Mouse (Mus musculus) liver, embryonic 14.5 days (tissue): Measurements from ENCODE around the gene Gm17660. TPM values are rescaled to one million over a fixed set of nuclear protein-coding genes. Genes with fewer than 3 reads are reported as not detected.
A peak's percentile ranks its signal among the peaks of the same experiment; 100 is the strongest.

Experiments used
- ATAC-seq: fragments of 200-750 bp; cut with Nextera tagmentation; 2 replicates; pipeline ENCODE4 v1.8.0; 2017; ENCODE audit warnings: moderate number of reproducible peaks, mild to moderate bottlenecking, moderate library complexity; ENCODE audit not compliant: insufficient read depth
- DNase-seq, 3 experiments: peaks; one replicate each; pipeline ENCODE4 v3.0.0-alpha.2; 2012 to 2013; ENCODE audit warnings: low read depth in 3 of 3, low spot score in 3 of 3
- H3K27ac ChIP-seq: fragments of 300-500 bp; sonication (generic); 2 replicates; pipeline ENCODE4 v1.5.1; 2014; ENCODE audit warnings: moderate library complexity, mild to moderate bottlenecking, control low read depth, inconsistent platforms
- H3K27me3 ChIP-seq: fragments of 300-500 bp; sonication (generic); 2 replicates; pipeline ENCODE4 v1.6.1; 2014; ENCODE audit warnings: mild to moderate bottlenecking, low read length, moderate library complexity; ENCODE audit not compliant: control insufficient read depth, insufficient read depth
- H3K36me3 ChIP-seq: fragments of 300-500 bp; sonication (generic); replicated peaks from 2 replicates; pipeline ENCODE4 v1.6.1; 2014; ENCODE audit warnings: low read depth; ENCODE audit not compliant: control insufficient read depth, insufficient read depth
- H3K4me1 ChIP-seq, 2 experiments: fragments of 200-500 bp in 1 of 2; fragments of 300-500 bp in 1 of 2; sonication (generic) in 1 of 2; replicated peaks; 2 replicates each; pipeline ENCODE4 v1.6.1; 2012 to 2014; ENCODE audit warnings: antibody characterized with exemption in 1 of 2, inconsistent platforms in 1 of 2, low read length in 1 of 2; ENCODE audit not compliant: control insufficient read depth in 2 of 2, insufficient read depth in 2 of 2
- H3K4me2 ChIP-seq: fragments of 300-500 bp; sonication (generic); 2 replicates; pipeline ENCODE4 v1.6.1; 2014; ENCODE audit warnings: low read depth, mild to moderate bottlenecking, control low read depth, moderate library complexity
- H3K4me3 ChIP-seq, 2 experiments: fragments of 200-500 bp in 1 of 2; fragments of 300-500 bp in 1 of 2; sonication (generic) in 1 of 2; 2 replicates each; pipeline ENCODE4 v1.5.1; 2012 to 2014; ENCODE audit warnings: low read depth in 2 of 2, low read length in 2 of 2, mild to moderate bottlenecking in 2 of 2, control low read depth in 1 of 2, inconsistent platforms in 1 of 2, moderate library complexity in 1 of 2; ENCODE audit not compliant: insufficient read depth in 1 of 2
- H3K9ac ChIP-seq: fragments of 300-500 bp; sonication (generic); replicated peaks from 2 replicates; pipeline ENCODE4 v1.6.1; 2014; ENCODE audit warnings: mild to moderate bottlenecking, control low read depth, moderate library complexity
- H3K9me3 ChIP-seq: fragments of 300-500 bp; sonication (generic); 2 replicates; pipeline ENCODE4 v1.6.1; 2016; ENCODE audit warnings: low read length, mixed read lengths; ENCODE audit not compliant: control insufficient read depth
- CTCF ChIP-seq: IDR thresholded peaks from 2 replicates; pipeline ENCODE4 v1.5.1; 2016; ENCODE audit warnings: antibody characterized with exemption, low read depth, control low read depth
- EP300 ChIP-seq: IDR thresholded peaks from 2 replicates; pipeline ENCODE4 v1.6.1; 2016; ENCODE audit warnings: antibody characterized with exemption, low read depth
- WGBS: fragments of 180-500 bp; shearing (Covaris S2); extraction: QIAGEN DNeasy Blood & Tissue Kit; methylation state at CpG from one replicate; pipeline ENCODE4 v1.1.7; 2014; ENCODE audit not compliant: insufficient replicate concordance; 5-methylcytosine and 5-hydroxymethylcytosine counted together
- polyA plus RNA-seq, 2 experiments: library from polyadenylated mRNA; depleted of rRNA in 1 of 2; stranded (reverse) in 1 of 2; unstranded in 1 of 2; fragments of >200 nt; fragmentation: Nextera tagmentation in 1 of 2; extraction: Ambion mirVana in 1 of 2; gene quantifications; 2 replicates each; pipeline versions ENCODE4 v1.2.1 to v1.2.3; 2012 to 2014

Gm17660 gene
- polyA plus RNA-seq, 2 experiments, result not detected

DNA sequence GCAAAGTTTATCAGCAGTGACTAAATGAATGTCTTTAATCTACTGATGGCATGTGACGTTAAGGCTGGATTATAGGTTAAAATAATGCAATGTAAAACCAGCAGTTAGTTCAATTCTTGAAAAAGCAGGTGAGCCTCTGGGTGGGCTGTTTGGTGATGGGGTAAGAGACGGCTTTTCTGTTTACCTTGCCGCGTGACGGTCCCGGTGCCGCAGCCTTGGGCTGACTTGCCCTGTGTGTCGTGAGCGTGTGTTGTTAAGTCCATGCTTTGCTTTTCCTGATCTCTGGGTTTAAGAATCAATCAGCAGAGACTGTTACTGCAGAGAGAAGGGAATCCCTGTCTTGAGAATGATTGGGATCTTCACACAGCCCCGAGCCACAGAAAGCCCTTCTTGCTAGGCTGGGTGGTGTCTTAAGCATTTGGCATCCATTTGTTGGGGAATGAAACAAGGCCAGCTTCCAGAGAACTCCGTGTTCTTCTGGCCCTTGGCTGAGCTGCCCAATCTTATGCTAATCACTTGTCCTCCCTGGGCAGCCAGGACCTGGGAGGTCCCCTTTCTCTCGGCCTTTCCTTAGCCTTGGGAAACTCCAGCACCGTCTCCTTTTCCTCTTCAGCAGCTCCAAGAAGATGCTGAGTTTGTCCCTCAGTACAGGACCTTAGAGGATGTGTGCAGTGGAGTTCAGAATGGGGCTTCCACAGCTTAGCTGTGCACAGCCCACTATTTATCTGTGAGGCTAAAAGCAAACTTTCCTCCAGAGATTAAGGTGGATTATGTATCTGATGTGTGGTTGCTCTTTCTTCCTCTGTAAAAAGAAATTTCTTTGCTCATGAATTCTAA is 15.3 kb downstream of the Gm17660 start:
- 78% methylated on average over 13 of the region's 13 CpGs for WGBS
- Histone ChIP-seq H3K4me3 (peak overlapping the region in 1 of 2 experiments; percentile 17; a peak in 1 of 4 replicates), H3K27ac (peak overlapping the region; percentile 89), H3K36me3 (peaks cover 42% of the 10 kb centered on the region), H3K4me1 (peaks cover 21 to 26% of the 10 kb centered on the region in 2 experiments), H3K9ac (peak overlapping the region; percentile 1; the same call in 1 of the 2 replicates), H3K9me3 (no peaks in the 10 kb centered on the region), H3K27me3 (no peaks in the 10 kb centered on the region), H3K4me2 (peak overlapping the region; percentile 70)
- TF ChIP-seq EP300 (no peak), CTCF (no peak)
- DNase-seq (no peak), ATAC-seq (peak; percentile 65)

DNA sequence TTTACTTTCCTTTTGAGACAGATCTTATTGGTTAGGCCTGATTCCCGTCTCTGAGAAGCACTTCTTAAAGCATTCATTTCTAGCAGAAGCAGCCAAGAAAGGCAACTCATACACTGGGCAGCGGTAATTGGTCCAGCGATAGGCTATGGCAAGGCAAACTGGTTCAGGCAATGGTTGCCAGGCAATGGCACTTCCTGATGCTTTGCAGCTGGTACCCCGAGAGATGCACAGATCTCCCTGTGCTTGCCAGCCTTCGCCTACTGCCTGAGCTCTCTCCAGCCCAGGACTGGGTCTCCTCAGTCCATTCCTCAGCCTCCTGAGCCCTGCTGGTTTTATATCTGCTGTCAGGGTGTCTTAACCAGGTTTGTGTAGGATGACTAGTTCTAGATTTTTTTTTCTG is 17.0 kb downstream of the Gm17660 start:
- Histone ChIP-seq H3K27me3 (no peaks in the 10 kb centered on the region), H3K27ac (peak overlapping the region; percentile 11; the same call in 1 of the 2 replicates), H3K4me1 (peaks cover 30 to 41% of the 10 kb centered on the region in 2 experiments), H3K9ac (no peak overlapping the region), H3K4me3 (no peak overlapping the region), H3K36me3 (peaks cover 46% of the 10 kb centered on the region), H3K4me2 (no peak overlapping the region), H3K9me3 (no peaks in the 10 kb centered on the region)
- DNase-seq (no peak), ATAC-seq (no peak)
- WGBS, result 88% methylated on average over 5 of the region's 5 CpGs
- no peak for TF ChIP-seq CTCF
- TF ChIP-seq EP300, result no peak

DNA sequence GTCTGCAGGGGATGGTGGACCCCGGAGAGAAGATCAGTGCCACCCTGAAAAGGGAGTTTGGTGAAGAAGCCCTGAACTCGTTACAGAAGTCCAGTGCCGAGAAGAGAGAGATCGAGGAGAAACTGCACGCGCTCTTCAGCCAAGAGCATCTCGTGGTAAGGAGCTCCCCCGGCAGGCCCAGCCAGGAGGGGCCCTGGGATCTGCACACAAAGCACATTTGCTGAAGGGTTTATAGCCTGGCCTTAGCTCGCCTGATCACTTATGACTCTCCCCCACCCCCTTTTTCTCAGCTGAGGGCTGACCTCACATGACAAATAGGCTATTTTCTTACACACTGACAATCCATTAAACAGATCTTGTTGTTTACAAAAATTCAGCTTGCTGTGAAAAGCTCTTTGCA is 17.8 kb downstream of the Gm17660 start:
- ATAC-seq (no peak), DNase-seq (no peak)
- Histone ChIP-seq H3K9me3 (no peaks in the 10 kb centered on the region), H3K9ac (no peak overlapping the region), H3K4me2 (no peak overlapping the region), H3K27ac (no peak overlapping the region), H3K36me3 (peaks cover 42% of the 10 kb centered on the region), H3K4me1 (peaks cover 38 to 48% of the 10 kb centered on the region in 2 experiments), H3K27me3 (no peaks in the 10 kb centered on the region), H3K4me3 (no peak overlapping the region)
- WGBS, result 88% methylated on average over 9 of the region's 9 CpGs
- no peak for TF ChIP-seq CTCF
- TF ChIP-seq EP300, result no peak

DNA sequence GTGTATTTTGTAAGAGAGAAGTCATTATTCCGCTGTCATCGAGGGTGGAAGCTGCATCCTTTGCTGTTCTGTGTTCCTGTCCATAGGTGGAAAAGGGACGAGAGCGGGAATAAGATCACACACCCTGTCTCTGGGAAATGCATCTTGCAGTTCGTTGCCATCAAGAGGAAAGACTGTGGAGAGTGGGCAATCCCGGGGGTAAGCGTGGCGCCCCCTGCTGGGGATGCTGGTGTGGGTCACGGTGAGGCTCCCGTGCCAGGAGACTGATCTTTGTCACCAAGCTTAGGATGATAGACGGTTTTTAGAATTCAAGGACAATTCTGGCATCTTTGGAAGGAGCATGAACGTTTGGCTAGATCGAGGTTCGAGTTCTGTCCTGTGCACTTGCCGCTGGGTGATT is 19.4 kb downstream of the Gm17660 start:
- H3K4me3 ChIP-seq, result no peak overlapping the region
- H3K36me3 ChIP-seq, result peaks cover 39% of the 10 kb centered on the region
- ATAC-seq, result no peak
- no peaks in the 10 kb centered on the region for H3K9me3 ChIP-seq
- H3K27me3 ChIP-seq, result no peaks in the 10 kb centered on the region
- no peak overlapping the region for H3K4me2 ChIP-seq
- no peak for DNase-seq
- no peak overlapping the region for H3K27ac ChIP-seq
- H3K9ac ChIP-seq, result no peak overlapping the region
- peaks cover 40 to 52% of the 10 kb centered on the region in 2 experiments for H3K4me1 ChIP-seq
- WGBS, result 60% methylated on average over 15 of the region's 15 CpGs
- TF ChIP-seq EP300, result no peak
- TF ChIP-seq CTCF, result peak; percentile 91

DNA sequence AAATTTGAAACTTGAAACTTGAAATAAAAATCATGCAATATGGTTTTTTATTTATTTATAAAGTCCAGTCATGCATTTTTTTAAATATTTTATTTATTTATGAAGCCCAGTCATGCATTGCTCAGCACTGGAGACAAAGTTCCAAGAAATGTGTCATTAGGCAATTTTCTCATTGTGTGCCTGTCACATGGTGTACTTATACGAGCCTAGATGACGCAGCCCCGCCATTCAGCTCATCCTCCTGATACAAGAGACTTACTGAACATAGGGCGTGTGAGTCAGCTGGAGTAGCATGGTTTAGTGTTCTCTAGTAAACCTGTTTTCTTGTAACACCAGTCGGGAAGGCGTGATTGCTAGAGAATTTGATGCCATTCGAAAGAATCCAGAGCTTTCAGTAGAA is 21.1 kb downstream of the Gm17660 start:
- TF ChIP-seq EP300 (no peak), CTCF (no peak)
- no peaks in the 10 kb centered on the region for H3K9me3 ChIP-seq
- ATAC-seq, result no peak
- peaks cover 40% of the 10 kb centered on the region for H3K36me3 ChIP-seq
- 79% methylated on average over 7 of the region's 7 CpGs for WGBS
- H3K4me2 ChIP-seq, result no peak overlapping the region
- peaks cover 26 to 42% of the 10 kb centered on the region in 2 experiments for H3K4me1 ChIP-seq
- DNase-seq, result no peak
- no peaks in the 10 kb centered on the region for H3K27me3 ChIP-seq
- H3K9ac ChIP-seq, result no peak overlapping the region
- H3K27ac ChIP-seq, result peak overlapping the region; percentile 18
- H3K4me3 ChIP-seq, result no peak overlapping the region
